Mouse (Mus musculus) liver, embryonic 12.5 days (tissue): ENCODE results near the gene Gm11983. TPM values are rescaled to one million over a fixed set of nuclear protein-coding genes. Genes with fewer than 3 reads are reported as not detected.
"Not testable (repeated sequence)": the region's sequence is repeated elsewhere in the genome, so short reads cannot be mapped to it uniquely, and the experiment has no call there.

Source experiments
- ATAC-seq: fragments of 200-750 bp; cut with Nextera tagmentation; 2 replicates; pipeline ENCODE4 v1.8.0; 2017; ENCODE audit warnings: moderate number of reproducible peaks, mild to moderate bottlenecking, moderate library complexity
- H3K27ac ChIP-seq: fragments of 300-500 bp; sonication (generic); 2 replicates; pipeline ENCODE4 v1.5.1; 2016; ENCODE audit warnings: mild to moderate bottlenecking
- H3K27me3 ChIP-seq: fragments of 300-500 bp; sonication (generic); replicated peaks from 2 replicates; pipeline ENCODE4 v1.6.1; 2016; ENCODE audit warnings: mild to moderate bottlenecking, moderate library complexity
- H3K36me3 ChIP-seq: fragments of 300-500 bp; sonication (generic); 2 replicates; pipeline ENCODE4 v1.6.1; 2016; ENCODE audit warnings: mild to moderate bottlenecking, moderate library complexity
- H3K4me1 ChIP-seq: fragments of 300-500 bp; sonication (generic); 2 replicates; pipeline ENCODE4 v1.6.1; 2016
- H3K4me2 ChIP-seq: fragments of 300-500 bp; sonication (generic); 2 replicates; pipeline ENCODE4 v1.6.1; 2016; ENCODE audit warnings: mild to moderate bottlenecking, moderate library complexity
- H3K4me3 ChIP-seq: fragments of 300-500 bp; sonication (generic); 2 replicates; pipeline ENCODE4 v1.5.1; 2016; ENCODE audit warnings: mild to moderate bottlenecking, moderate library complexity
- H3K9ac ChIP-seq: fragments of 300-500 bp; sonication (generic); 2 replicates; pipeline ENCODE4 v1.6.1; 2016; ENCODE audit warnings: mild to moderate bottlenecking, moderate library complexity
- H3K9me3 ChIP-seq: fragments of 300-500 bp; sonication (generic); replicated peaks from 2 replicates; pipeline ENCODE4 v1.6.1; 2016; ENCODE audit warnings: mild to moderate bottlenecking, moderate library complexity
- WGBS: fragments of 180-500 bp; shearing (Covaris S2); methylation state at CpG from one replicate; pipeline ENCODE4 v1.1.7; 2016; ENCODE audit not compliant: insufficient replicate concordance; 5-methylcytosine and 5-hydroxymethylcytosine counted together
- polyA plus RNA-seq: library from polyadenylated mRNA; unstranded; fragments of >200 nt; fragmentation: Nextera tagmentation; extraction: Ambion mirVana; gene quantifications from 2 replicates; pipeline ENCODE4 v1.2.1, GENCODE M21; 2016

Gm11983 gene
- not detected in 2 replicates for polyA plus RNA-seq

DNA sequence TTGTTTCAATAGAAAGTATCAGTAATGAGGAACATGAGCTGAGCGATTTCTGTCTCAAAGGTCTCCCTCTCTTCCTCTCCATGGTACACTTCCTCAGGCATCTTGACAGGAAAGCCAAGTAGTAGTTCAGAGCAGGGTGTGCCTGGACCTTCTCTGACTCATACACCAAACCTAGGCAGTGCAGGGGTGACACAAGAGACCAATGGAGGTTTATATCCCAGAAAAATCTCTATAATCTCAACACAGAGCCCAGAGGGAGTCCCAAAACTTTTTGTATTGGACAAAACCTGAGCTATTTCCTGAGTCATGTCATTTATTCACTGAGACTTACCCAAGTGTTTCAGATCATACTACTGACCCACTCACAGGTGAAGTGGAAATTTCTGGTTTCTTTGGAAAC lies at the start of gene Gm11983:
Gene Gm11983, minus strand, starts transcription at position 101 of the 400 bp plus-strand sequence.
- H3K4me1 ChIP-seq, result no peaks in the 10 kb centered on the region
- H3K36me3 ChIP-seq, result no peaks in the 10 kb centered on the region
- WGBS, result 73% methylated on average over 1 of the region's 1 CpGs
- H3K27me3 ChIP-seq, result no peaks in the 10 kb centered on the region
- H3K4me2 ChIP-seq, result no peak within 1 kb of the TSS
- no peaks in the 10 kb centered on the region; the same call in 1 of the 2 replicates for H3K9me3 ChIP-seq
- H3K27ac ChIP-seq, result no peak within 1 kb of the TSS
- no peak within 1 kb of the TSS for H3K4me3 ChIP-seq
- H3K9ac ChIP-seq, result no peak within 1 kb of the TSS
- no peak for ATAC-seq

DNA sequence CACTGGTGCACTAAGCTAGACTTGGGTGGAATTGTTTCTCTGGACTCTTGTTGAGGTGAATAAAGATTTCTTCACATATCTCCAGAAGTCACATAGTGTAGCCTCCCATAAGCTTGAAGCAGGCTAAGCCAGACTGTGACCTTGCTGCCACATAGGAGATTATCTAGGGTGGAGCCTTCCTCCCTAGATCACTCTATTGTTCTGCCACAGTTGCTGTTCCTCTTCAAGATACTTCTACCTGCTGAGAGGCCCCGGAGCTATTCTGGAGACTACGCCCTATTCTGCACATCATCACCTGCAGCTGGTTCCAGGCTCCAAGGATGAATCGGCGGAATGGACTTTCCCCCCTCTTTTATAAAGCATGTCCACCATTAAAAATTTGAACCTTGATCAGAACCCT lies 45.6 kb upstream of the Gm11983 start:
- not testable (repeated sequence) for H3K4me2 ChIP-seq, H3K4me3 ChIP-seq, H3K4me1 ChIP-seq, H3K9ac ChIP-seq, H3K9me3 ChIP-seq, H3K27ac ChIP-seq, ATAC-seq, H3K36me3 ChIP-seq, H3K27me3 ChIP-seq
- 85% methylated on average over 4 of the region's 4 CpGs for WGBS

DNA sequence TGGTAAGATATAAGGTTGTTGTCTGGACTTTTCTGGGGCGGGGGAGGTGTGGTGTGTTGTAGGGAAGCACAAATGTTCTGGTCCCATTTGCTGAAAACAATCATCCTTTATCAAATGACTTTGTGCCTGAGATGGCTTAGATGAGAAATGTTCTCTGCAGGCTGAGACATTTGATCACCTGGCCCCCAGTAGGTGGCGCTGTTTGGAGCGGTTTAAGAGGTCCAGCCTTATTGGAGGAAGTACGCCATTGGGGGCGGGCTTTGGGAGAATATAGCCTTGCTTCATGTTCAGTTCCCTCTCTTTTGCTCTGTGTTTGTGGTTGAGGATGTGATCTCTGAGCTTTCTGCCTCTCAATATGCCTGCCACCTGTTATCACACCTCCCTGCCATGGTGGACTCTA lies 44.2 kb upstream of the Gm11983 start:
- ATAC-seq, result no peak
- H3K36me3 ChIP-seq, result no peaks in the 10 kb centered on the region
- H3K27ac ChIP-seq, result no peak overlapping the region
- H3K4me1 ChIP-seq, result no peaks in the 10 kb centered on the region
- no peak overlapping the region for H3K4me3 ChIP-seq
- no peak overlapping the region for H3K4me2 ChIP-seq
- no peak overlapping the region for H3K9ac ChIP-seq
- no peaks in the 10 kb centered on the region for H3K9me3 ChIP-seq
- H3K27me3 ChIP-seq, result no peaks in the 10 kb centered on the region
- WGBS, result 39% methylated on average over 5 of the region's 5 CpGs

DNA sequence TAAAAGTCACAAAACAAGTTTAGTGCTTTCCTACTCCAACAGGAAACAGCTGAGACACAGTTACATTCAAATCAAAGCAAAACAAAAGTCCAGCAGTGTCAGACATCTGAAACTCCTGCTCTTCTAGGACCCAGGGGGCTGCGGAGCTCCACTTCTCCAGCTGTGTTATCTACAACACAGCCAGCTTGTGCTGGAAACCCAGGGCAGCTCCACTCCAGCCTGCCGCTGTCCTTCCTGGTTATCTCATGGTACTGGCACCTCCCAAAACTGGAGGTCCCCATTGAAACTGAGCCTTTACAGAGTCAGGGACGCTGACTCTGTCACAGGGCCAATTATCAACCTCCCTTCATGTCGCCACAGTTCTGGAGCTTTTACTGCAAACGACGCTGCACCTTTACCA lies 40.3 kb upstream of the Gm11983 start:
- Histone ChIP-seq H3K36me3 (no peaks in the 10 kb centered on the region), H3K4me3 (no peak overlapping the region), H3K9ac (no peak overlapping the region), H3K27me3 (no peaks in the 10 kb centered on the region), H3K4me1 (no peaks in the 10 kb centered on the region), H3K27ac (no peak overlapping the region), H3K9me3 (no peaks in the 10 kb centered on the region), H3K4me2 (no peak overlapping the region)
- WGBS, result 46% methylated on average over 6 of the region's 6 CpGs
- no peak for ATAC-seq

DNA sequence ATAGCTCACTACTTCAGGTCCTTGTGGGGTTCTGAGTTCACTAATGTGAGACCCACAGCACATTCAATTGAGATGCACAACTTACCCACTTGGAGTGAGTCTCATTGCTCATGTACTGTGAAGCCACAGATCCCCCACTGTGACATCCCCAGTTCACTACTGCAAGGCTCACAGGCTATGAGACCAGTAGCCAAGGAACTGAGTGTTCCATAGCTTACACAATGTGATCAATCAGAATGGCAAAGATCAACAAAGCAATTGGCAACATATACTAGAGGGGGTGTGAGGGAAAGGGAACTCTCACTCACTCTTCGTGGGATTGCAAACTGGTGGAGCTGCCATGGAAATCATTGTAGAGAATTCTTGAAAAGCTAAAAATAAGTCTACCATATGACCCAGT lies 33.5 kb upstream of the Gm11983 start:
- Histone ChIP-seq H3K9me3 (no peaks in the 10 kb centered on the region), H3K4me1 (no peaks in the 10 kb centered on the region), H3K27me3 (no peaks in the 10 kb centered on the region), H3K4me3 (no peak overlapping the region), H3K27ac (no peak overlapping the region), H3K4me2 (no peak overlapping the region), H3K36me3 (no peaks in the 10 kb centered on the region), H3K9ac (no peak overlapping the region)
- WGBS, result 58% methylated on average over 1 of the region's 1 CpGs
- ATAC-seq, result no peak

DNA sequence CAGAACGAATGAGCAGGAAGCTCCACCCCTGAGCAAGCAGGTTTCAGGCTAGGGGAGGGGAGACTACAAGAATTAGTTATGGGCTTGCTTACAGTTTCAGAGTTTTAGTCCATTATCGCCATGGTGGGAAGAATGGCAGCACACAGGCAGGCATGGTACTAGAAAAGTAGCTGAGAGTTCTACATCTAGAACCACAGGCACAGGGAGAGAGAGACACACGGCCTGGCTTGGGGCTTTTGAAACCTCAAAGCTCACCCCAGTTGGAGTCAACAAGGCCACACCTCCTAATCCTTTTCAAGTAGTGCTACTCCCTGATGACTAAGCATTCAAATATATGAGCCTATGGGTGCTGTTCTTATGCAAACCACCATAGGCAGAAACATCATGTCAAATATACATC lies 28.1 kb upstream of the Gm11983 start:
- 75% methylated on average over 3 of the region's 3 CpGs for WGBS
- Histone ChIP-seq H3K4me3 (no peak overlapping the region), H3K9ac (no peak overlapping the region), H3K9me3 (no peaks in the 10 kb centered on the region), H3K4me2 (no peak overlapping the region), H3K36me3 (no peaks in the 10 kb centered on the region), H3K4me1 (no peaks in the 10 kb centered on the region), H3K27ac (no peak overlapping the region), H3K27me3 (no peaks in the 10 kb centered on the region)
- no peak for ATAC-seq

DNA sequence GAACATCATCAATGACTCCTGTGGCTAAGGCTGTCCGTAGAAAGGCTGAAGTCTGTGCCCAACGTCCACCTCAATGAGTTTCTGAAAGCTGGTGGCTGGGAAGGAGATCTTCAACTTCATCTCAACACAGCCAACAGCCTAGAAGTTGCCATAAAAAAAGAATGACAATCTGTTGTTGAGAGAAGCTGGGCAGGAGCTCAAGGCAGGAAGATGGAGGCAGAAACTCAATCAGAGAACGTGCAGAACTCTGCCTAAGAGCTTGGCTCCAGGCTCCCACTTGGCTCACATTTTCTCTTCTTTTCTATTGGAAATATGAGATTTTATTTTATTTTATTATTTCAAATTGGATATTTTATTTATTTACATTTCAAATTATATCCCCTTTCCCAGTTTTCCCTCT lies 24.7 kb upstream of the Gm11983 start:
- Histone ChIP-seq H3K4me3 (no peak overlapping the region), H3K27ac (no peak overlapping the region), H3K27me3 (no peaks in the 10 kb centered on the region), H3K9me3 (no peaks in the 10 kb centered on the region), H3K4me2 (no peak overlapping the region), H3K36me3 (no peaks in the 10 kb centered on the region), H3K9ac (no peak overlapping the region), H3K4me1 (no peaks in the 10 kb centered on the region)
- ATAC-seq, result no peak
- 58% methylated on average over 3 of the region's 3 CpGs for WGBS

DNA sequence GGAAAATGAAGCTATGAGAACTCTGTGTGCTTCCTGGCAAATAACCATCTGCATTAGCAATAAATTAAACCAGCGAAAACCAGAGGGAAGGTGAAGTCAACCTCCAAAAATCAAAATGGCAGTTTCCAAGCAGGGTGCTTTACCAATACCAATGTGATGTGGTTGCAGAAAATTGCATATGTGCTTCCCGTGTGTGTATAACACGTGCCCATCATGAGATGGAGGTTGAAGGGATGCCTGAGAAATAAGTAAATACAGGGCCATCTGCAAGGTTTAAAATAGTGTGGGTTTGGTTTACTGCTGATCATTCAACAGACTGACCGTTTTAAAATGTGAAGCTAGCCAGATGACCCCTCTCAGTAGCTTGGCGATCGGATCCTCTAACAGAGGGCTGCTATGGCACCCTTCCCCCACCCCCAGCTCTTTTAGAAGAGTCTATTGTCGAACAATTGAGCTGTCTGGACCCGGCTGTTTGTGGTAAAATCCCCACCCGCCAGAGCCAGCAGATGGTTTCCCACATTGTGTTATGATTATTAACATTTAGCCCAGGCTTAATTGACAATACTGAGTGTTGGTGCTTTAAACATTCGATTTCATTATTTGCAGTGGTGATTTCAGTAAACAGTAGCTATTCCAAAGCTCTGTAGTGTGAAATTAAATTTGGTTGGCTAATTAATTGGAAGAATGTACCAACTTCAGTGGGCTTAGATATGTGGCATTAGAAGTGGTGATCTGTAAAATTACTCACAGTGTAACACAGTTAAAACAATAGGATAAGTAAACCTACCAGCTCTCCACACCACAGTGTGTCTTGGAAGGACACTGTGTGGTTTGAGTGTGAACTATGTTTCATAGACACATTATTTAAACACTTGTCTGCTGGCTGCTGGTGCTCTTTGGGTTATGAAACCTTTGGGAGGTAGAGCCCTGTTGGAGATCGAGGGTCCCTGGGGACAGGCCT lies 22.7 kb upstream of the Gm11983 start:
- 50% methylated on average over 11 of the region's 11 CpGs for WGBS
- no peak for ATAC-seq

DNA sequence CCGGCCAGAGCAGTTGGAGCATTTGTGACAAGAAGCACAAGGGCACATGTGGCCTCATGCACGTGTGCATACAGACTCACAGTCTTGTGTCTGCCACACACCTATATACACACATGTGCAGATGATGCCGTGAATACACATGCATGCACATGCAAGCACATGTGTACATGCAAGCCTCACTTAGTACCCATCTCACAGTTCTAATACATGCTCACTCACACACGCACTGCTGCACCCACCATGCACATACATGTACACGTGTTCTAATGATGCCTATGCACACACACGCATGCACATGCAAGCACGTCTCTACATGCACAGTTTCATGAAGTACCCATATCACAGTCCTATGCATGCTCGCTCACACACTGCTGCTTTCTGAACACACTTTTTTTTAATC lies 21.6 kb upstream of the Gm11983 start:
- H3K27me3 ChIP-seq, result no peaks in the 10 kb centered on the region
- no peaks in the 10 kb centered on the region for H3K36me3 ChIP-seq
- no peak for ATAC-seq
- no peak overlapping the region for H3K27ac ChIP-seq
- no peak overlapping the region for H3K9ac ChIP-seq
- 68% methylated on average over 8 of the region's 8 CpGs for WGBS
- no peak overlapping the region for H3K4me2 ChIP-seq
- H3K4me1 ChIP-seq, result no peaks in the 10 kb centered on the region
- H3K9me3 ChIP-seq, result no peaks in the 10 kb centered on the region
- H3K4me3 ChIP-seq, result no peak overlapping the region

More for the DNA sequence above, 22.7 kb upstream of the Gm11983 start:
- H3K9me3 ChIP-seq, result no peaks in the 10 kb centered on the region
- H3K4me3 ChIP-seq, result no peak overlapping the region
- H3K4me1 ChIP-seq, result no peaks in the 10 kb centered on the region
- no peak overlapping the region for H3K9ac ChIP-seq
- no peak overlapping the region for H3K27ac ChIP-seq
- H3K36me3 ChIP-seq, result no peaks in the 10 kb centered on the region
- no peak overlapping the region for H3K4me2 ChIP-seq
- no peaks in the 10 kb centered on the region for H3K27me3 ChIP-seq

DNA sequence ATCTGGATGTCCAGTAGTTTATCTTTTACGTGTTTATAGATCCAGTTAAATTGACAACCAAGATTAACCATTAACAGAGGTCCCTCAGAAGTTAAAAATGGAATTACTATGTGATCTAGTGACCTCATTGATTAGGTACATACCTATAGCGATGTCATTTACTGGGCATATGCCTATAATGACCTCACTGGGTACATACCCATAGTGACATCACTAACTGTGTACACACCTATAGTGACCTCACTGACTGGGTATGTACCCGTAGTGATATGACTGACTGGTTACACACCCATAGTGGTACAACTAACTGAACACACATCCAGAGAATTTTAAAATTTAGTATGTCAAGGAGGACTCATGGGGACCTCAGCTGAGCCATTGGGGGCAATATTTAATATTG lies 18.5 kb upstream of the Gm11983 start:
- no peaks in the 10 kb centered on the region for H3K36me3 ChIP-seq
- no peaks in the 10 kb centered on the region for H3K9me3 ChIP-seq
- H3K27ac ChIP-seq, result no peak overlapping the region
- H3K4me2 ChIP-seq, result no peak overlapping the region
- no peak overlapping the region for H3K4me3 ChIP-seq
- WGBS, result 56% methylated on average over 3 of the region's 3 CpGs
- no peak for ATAC-seq
- H3K27me3 ChIP-seq, result no peaks in the 10 kb centered on the region
- no peaks in the 10 kb centered on the region for H3K4me1 ChIP-seq
- H3K9ac ChIP-seq, result no peak overlapping the region

DNA sequence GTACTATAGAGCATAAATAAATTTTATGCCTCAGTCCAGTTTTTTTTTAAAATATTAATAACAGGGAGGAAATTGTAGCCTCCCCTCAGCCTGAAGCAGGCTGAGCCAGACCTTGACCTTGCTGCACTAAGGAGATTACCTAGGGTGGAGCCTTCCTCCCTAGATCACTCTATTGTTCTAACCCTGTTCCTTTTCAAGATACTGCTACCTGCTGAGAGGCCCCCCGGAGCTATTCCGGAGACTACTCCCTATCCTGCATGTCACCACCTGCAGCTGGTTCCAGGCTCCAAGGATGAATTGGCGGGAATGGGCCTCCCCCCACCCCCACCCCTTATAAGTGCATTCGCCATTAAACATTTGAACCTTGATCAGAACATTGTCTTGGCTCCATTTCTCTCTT lies 15.9 kb upstream of the Gm11983 start:
- not testable (repeated sequence) for H3K4me3 ChIP-seq, H3K27me3 ChIP-seq, H3K9me3 ChIP-seq, H3K9ac ChIP-seq, ATAC-seq, H3K4me2 ChIP-seq, H3K4me1 ChIP-seq, H3K27ac ChIP-seq, H3K36me3 ChIP-seq
- 68% methylated on average over 4 of the region's 4 CpGs for WGBS

DNA sequence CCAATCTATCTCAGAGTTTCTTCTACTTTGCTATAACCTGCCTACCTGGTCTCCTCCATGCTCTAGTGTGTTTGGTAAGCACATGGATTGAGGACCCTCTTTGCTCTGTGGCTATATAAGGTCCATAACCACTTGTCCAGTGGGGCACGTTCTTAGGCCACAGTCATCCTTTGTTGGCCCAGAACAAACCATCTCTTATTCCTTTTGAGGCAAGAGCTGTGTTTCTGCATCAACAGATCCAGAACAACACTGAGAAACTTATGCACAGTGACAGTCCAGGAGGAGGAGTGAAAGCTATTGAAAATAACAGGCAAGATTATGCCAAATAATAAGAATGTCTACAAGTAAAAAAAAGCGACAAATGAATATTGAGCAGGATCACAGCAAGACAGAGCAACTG lies 6.4 kb upstream of the Gm11983 start:
- H3K4me1 ChIP-seq, result no peaks in the 10 kb centered on the region
- no peak overlapping the region for H3K9ac ChIP-seq
- no peaks in the 10 kb centered on the region for H3K9me3 ChIP-seq
- WGBS, result 66% methylated on average over 2 of the region's 2 CpGs
- ATAC-seq, result no peak
- H3K36me3 ChIP-seq, result no peaks in the 10 kb centered on the region
- no peak overlapping the region for H3K27ac ChIP-seq
- no peak overlapping the region for H3K4me3 ChIP-seq
- H3K27me3 ChIP-seq, result no peaks in the 10 kb centered on the region
- H3K4me2 ChIP-seq, result no peak overlapping the region

DNA sequence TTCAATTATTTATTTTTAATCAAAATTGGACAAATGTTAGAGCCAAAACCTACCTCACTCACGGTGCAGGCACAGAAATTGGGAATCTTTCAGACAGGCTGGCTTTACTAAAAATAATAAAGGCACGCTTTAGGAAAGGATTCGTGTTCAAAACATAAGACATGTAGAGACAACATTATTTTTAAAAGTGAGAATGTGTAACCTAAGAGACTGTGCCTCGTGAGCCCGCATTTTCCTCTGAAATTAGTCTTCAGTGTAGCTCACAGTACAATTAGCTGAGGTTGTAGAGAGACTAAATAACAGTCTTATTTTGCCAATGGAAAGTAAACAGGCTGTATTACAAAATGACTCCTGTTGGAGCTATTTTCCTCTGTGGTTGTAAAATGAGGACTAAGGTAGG lies 4.7 kb upstream of the Gm11983 start:
- Histone ChIP-seq H3K9me3 (no peaks in the 10 kb centered on the region), H3K4me2 (no peak overlapping the region), H3K27me3 (no peaks in the 10 kb centered on the region), H3K27ac (no peak overlapping the region), H3K4me3 (no peak overlapping the region), H3K4me1 (no peaks in the 10 kb centered on the region), H3K9ac (no peak overlapping the region), H3K36me3 (no peaks in the 10 kb centered on the region)
- no peak for ATAC-seq
- WGBS, result 68% methylated on average over 5 of the region's 5 CpGs
